Mouse (Mus musculus): ENCODE measurements at regions not wholly inside any gene's neighbourhood (a gene's known extent, or its start where the extent isn't known, plus 50 kb on each side); places are given as distances from the start of the nearest gene placed in this dataset.

DNA sequence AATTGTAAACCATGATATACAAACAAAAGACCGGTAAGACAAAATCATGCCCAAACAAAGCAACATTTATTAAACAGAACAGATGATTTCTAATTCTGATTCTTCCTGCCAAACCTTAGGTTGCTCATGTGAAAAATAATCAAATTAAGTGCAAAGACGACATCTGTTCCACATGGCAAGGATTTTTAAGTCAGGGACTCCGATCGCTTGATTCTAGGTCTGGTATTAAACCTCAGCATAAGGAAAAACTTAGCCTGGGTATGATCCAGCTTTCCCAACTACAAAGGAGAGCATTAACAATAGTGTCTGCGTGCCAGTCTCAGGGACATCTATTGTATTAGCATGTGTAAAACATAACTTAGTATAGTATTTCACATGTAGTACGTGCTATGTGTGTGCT lies 181.8 kb upstream of the Rnpc3 start:
- no peak for DNase-seq (ENCODE audit: inconsistent ontology term)

- no peak for DNase-seq (ENCODE audit: inconsistent ontology term)
Measured at GRCm38 (mm10) chr3:113859421-113859820, 170.9 kb upstream of the Col11a1 start.

DNA sequence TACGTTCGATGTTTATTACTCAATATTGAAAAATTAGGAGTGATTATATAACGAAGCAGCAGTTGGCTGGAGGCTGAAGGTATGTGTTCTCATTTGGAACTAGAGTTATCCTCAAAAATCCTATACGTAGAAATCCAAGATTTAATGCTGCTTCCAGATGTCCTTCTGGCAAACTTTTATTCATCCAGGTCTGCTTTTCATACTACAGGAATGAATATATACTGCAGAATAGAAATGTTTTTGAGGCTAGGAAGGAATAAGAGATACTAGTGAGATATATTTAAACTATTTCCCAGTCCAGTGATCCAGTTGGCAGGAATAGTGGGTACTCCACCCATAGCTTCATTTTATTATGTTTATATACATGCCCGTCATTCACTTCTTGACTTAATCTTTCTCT lies 170.3 kb upstream of the Col11a1 start:
- no peak for DNase-seq (ENCODE audit: inconsistent ontology term)

DNA sequence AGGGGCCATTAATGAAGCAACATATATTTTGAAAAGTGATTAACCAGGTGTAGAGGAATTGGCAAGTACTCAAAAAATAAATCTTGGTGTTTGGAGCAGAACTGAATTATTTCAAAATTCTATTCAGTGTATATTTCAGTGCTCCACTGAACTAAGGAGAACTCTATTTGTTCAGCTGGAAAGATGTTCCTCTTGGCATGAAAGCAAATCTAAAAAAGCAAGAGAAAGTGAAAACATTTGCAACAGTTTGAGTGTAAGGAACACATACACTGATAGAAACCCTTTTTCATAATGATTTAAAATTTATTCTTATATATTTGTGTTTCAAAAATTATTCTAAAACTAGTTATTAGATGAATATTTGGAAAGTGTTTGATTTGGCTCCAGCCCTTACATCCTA lies 169.9 kb upstream of the Col11a1 start:
- no peak for DNase-seq (ENCODE audit: inconsistent ontology term)

DNA sequence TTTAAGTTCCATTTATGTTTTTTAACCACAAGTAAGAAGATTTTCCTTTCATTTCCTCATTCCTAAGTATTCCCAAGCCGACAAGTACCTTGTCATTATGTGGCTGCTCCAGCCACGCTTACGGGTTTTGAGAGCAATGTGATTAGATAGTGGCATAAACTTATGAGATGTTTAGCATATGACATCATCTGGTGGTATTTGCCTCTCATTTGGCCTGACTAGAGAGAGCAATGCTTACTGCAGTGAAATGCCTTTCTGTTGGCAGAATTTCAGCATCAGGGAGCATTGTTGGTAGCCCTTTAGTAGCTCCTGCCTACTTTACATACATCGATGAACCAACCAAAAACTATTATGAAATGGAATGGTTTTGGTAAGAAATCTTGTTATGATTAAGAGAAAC lies 157.1 kb upstream of the Col11a1 start:
- DNase-seq (ENCODE audit: inconsistent ontology term) = peak; percentile 79

- DNase-seq (ENCODE audit: inconsistent ontology term) = no peak
Measured at GRCm38 (mm10) chr3:113905162-113905561, 125.2 kb upstream of the Col11a1 start.

DNA sequence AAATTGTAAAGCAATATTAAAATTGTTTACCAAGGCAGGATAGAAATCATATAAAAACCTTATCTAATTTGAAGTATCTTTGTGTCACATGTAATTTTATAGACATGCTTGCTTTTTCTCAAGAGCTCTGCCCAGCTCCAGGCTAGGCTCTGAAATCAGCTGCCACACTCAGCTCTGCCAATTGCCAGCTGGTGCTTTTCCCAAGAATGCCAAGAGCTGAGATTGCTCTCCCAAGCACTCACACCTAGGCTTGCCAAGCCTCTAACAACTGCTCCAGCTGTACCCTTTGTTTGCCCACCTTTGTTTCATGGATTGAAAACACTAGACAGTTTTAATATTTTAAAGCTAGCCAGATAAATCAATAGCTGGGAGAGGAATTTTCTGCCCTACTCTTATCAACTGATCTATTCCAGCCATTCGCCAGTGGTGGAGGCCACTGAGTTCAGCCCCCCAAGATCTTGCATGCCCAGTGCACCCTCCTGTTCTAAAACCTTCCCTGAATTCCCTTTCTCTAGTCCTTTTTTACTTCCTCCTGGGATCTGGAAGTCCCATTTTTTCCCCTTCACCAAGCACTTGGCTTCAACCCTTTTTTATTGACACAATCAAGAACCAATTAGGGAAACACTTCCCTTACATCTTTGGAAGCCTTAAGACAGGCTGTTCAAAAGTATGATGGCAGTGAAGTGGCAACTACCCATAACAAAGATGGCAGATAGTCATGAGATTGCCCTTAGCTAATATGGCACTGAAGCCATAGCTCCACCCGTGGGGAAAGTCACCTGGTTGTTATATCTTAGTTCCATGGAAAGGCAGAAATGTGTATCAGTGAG lies 110.8 kb upstream of the Col11a1 start:
- DNase-seq (ENCODE audit: inconsistent ontology term) = no peak

- no peak for DNase-seq (ENCODE audit: inconsistent ontology term)
Measured at GRCm38 (mm10) chr3:113931553-113931952, 98.8 kb upstream of the Col11a1 start.

DNA sequence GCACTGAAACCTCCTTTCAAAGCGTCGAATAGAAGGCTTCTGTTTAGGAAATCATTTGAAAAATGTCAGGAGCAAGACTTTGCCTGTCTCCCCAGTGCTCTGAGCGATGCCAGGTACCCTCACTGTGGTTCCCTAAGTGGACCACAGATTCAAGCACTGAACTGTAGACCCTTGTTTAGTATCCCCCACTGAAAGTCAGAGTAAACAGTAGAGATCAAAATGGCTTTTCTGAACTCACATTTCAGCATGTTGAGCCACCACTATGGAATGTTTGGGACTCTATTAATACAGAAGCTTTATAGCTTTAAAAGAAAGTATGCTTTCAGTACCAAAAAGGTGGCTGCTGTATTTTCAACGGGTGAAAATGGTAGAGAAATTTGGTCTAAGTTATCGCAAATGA lies 79.8 kb upstream of the Col11a1 start:
- no peak for DNase-seq (ENCODE audit: inconsistent ontology term)

- peak; percentile 72 for DNase-seq (ENCODE audit: inconsistent ontology term)
Measured at GRCm38 (mm10) chr3:113952468-113952867, 77.9 kb upstream of the Col11a1 start.

- DNase-seq (ENCODE audit: inconsistent ontology term) = peak; percentile 81
Measured at GRCm38 (mm10) chr3:113953113-113953512, 77.2 kb upstream of the Col11a1 start.

DNA sequence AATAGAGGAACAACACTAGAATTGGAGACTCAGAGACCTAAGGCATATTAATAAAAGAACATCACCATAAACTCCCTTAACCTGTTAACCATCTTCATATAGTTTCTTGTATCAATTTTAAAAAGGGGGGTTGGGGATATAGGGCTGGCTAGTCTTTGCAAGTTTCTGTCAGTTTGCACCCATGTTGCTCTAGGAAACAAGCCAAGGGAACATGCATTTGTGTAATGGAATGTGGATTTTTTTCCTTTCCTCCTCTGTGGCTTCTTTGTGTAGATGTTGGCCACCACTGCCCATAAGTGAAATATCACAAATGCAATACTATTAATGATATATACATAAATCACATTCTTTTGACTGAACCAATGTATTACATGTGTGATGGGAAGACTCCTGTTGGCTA lies 75.9 kb upstream of the Col11a1 start:
- DNase-seq (ENCODE audit: inconsistent ontology term) = peak; percentile 45

DNA sequence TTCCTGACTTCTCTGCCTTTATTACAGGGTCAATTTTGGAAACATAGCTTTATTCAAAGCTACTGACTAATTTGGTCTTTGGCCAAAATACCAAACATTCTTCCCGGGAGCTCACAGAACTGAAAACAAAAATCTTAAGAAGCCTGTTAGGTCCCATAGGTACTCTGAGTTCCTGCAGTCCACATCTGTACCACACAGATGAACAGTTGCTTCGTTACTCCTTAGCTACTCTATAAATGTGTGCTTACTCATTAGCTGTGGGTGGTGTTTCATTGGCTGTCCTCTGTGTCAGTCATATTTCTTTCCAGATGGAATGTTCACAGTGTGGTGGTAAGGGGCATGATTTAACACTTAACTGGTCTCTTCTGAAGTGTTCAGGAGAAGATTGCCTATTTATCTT lies 70.3 kb upstream of the Col11a1 start:
- peak; percentile 40 for DNase-seq (ENCODE audit: inconsistent ontology term)
